Mouse (Mus musculus): Measurements from ENCODE around the gene Dgkd. TPM values are rescaled to one million over a fixed set of nuclear protein-coding genes. Genes with fewer than 3 reads are reported as not detected.

Gene Dgkd
- total and polyA plus RNA-seq, 3 experiments, result 29.5 to 135 (median 39.5) TPM

DNA sequence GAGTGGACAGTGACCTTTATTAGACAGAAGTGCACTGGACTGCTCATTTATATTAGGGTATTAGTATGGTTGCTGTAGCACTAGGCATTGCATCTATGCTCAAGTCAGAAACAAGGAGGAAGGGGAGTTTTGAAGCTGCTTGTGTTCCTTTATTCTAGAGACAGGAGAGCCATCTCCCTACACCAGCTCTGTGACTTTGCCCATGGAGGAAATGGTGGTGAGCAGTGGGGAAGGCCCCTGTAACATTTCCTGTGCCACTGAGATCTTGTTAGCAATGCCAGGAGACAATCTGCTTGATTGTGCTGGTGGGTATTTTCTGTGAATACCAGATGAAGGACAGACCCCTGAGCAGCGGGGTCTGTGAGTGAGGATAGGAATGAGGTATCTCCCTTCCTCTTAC, 23.0 kb downstream of the Dgkd start:
- H3K9ac ChIP-seq (ENCODE audit: control insufficient read depth, low read depth, low read length, poor library complexity, severe bottlenecking), result no peak overlapping the region
- DNase-seq (ENCODE audit: low read depth, low spot score), result no peak
- H3K27ac ChIP-seq (ENCODE audit: control insufficient read depth, low read depth, low read length), result no peak overlapping the region
- no peaks in the 10 kb centered on the region for H3K9me3 ChIP-seq (replicated peaks; ENCODE audit: insufficient read depth, low read length)
- H3K36me3 ChIP-seq (ENCODE audit: control insufficient read depth in 1 of 2, insufficient read depth in 2 of 2, low read length in 2 of 2), result peaks cover 0 to 37% of the 10 kb centered on the region in 2 experiments
- peaks cover 54% of the 10 kb centered on the region for H3K79me2 ChIP-seq (ENCODE audit: control insufficient read depth, insufficient read depth, low read length, poor library complexity)
- H3K4me3 ChIP-seq (ENCODE audit: control insufficient read depth in 1 of 2, insufficient read depth in 1 of 2, low read depth in 2 of 2, low read length in 2 of 2), result no peak overlapping the region
- no peak for TF ChIP-seq HCFC1 (IDR thresholded peaks at IDR 0.05; ENCODE audit: low read depth, low read length)
- TF ChIP-seq ELF1 (IDR thresholded peaks at IDR 0.05; ENCODE audit: low read depth, low read length), result no peak
- TF ChIP-seq NELFE (IDR thresholded peaks at IDR 0.05; ENCODE audit: low read depth, low read length), result no peak
- no peak for TF ChIP-seq POLR2AphosphoS5 (IDR thresholded peaks at IDR 0.05; ENCODE audit: borderline replicate concordance, low read depth, low read length)
- TF ChIP-seq MYC (IDR thresholded peaks at IDR 0.05; ENCODE audit: low read depth, low read length), result no peak
- TF ChIP-seq MAFK (IDR thresholded peaks at IDR 0.05; ENCODE audit: borderline replicate concordance, low read depth, low read length), result no peak
- TF ChIP-seq SIN3A (IDR thresholded peaks at IDR 0.05; ENCODE audit: low read length), result no peak
- no peak for TF ChIP-seq MYB (IDR thresholded peaks at IDR 0.05; ENCODE audit: low read depth, low read length)
- TF ChIP-seq ZMIZ1 (IDR thresholded peaks at IDR 0.05; ENCODE audit: low read depth, low read length), result no peak
- no peak for TF ChIP-seq MXI1 (IDR thresholded peaks at IDR 0.05; ENCODE audit: low read depth, low read length)
- no peak for TF ChIP-seq CHD2 (IDR thresholded peaks at IDR 0.05; ENCODE audit: low read length)
- no peak for TF ChIP-seq EP300 (IDR thresholded peaks at IDR 0.05; ENCODE audit: low read depth in 1 of 2, low read length in 2 of 2)
- TF ChIP-seq GABPA (IDR thresholded peaks at IDR 0.05; ENCODE audit: low read depth, low read length), result no peak
- no peak for TF ChIP-seq UBTF (IDR thresholded peaks at IDR 0.05; ENCODE audit: borderline replicate concordance, insufficient read depth, low read depth, low read length)
- no peak for TF ChIP-seq CTCF (IDR thresholded peaks at IDR 0.05 in 2 of 3, conservative IDR thresholded peaks at IDR 0.05 in 1 of 3; ENCODE audit: control insufficient read depth in 1 of 3, insufficient read depth in 1 of 3, low read depth in 2 of 3, low read length in 3 of 3, poor library complexity in 1 of 3, severe bottlenecking in 1 of 3)
- TF ChIP-seq ZKSCAN1 (IDR thresholded peaks at IDR 0.05; ENCODE audit: low read depth, low read length), result no peak
- TF ChIP-seq ZNF384 (IDR thresholded peaks at IDR 0.05; ENCODE audit: low read depth, low read length), result no peak
- TF ChIP-seq ZC3H11A (IDR thresholded peaks at IDR 0.05; ENCODE audit: low read depth, low read length), result no peak
- TF ChIP-seq TBP (IDR thresholded peaks at IDR 0.05; ENCODE audit: low read depth, low read length), result no peak
- TF ChIP-seq MAZ (IDR thresholded peaks at IDR 0.05; ENCODE audit: low read depth, low read length), result no peak
- peaks cover 17 to 24% of the 10 kb centered on the region in 2 experiments for H3K4me1 ChIP-seq (ENCODE audit: control insufficient read depth in 1 of 2, insufficient read depth in 2 of 2, low read length in 2 of 2)
- H3K27me3 ChIP-seq (ENCODE audit: control insufficient read depth in 1 of 2, insufficient read depth in 2 of 2, low read length in 2 of 2), result no peaks in the 10 kb centered on the region

DNA sequence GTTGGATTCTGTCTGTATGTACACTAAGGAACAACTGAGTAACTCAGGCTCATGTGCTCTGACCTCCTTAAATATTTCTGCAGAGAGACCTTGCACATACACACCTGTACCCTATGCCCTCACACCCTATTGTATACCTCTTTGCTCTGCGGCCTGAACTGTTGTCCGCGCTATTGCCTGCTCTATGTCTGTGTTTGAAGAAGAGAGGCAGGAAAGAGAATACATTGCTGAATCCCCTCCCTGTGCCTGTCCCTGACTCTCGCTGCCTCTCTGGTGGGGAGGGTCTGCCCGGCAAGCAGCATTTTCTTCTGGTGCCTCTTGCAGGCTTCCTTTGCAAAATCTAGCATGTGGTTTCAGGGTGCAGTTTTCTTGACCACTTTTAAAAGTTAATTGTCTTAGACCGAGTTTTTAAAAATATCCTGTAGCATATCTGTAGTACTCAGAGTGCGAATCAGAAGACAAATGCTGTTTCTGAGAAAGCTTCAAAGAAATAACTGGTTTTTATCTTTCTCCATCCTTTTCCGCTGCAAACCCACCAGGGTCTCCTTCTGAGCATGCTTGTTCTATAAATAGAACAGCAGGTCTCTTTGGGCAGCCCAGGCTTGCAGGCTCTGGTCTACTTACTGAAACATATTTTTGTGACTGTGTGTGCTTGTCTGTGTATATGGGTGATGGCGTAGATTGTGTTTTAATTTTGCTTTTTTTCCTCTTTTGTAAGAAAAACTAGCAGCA, 24.6 kb downstream of the Dgkd start:
- H3K27me3 ChIP-seq (ENCODE audit: control insufficient read depth in 1 of 2, insufficient read depth in 2 of 2, low read length in 2 of 2), result no peaks in the 10 kb centered on the region
- peak; percentile 32 for DNase-seq (ENCODE audit: low read depth, low spot score)
- H3K79me2 ChIP-seq (ENCODE audit: control insufficient read depth, insufficient read depth, low read length, poor library complexity), result peaks cover 48% of the 10 kb centered on the region
- peak overlapping the region; percentile 64; the same call in 1 of the 2 replicates for H3K27ac ChIP-seq (ENCODE audit: control insufficient read depth, low read depth, low read length)
- no peak overlapping the region for H3K4me3 ChIP-seq (ENCODE audit: control insufficient read depth in 1 of 2, insufficient read depth in 1 of 2, low read depth in 2 of 2, low read length in 2 of 2)
- H3K9me3 ChIP-seq (replicated peaks; ENCODE audit: insufficient read depth, low read length), result no peaks in the 10 kb centered on the region
- H3K4me1 ChIP-seq (ENCODE audit: control insufficient read depth in 1 of 2, insufficient read depth in 2 of 2, low read length in 2 of 2), result peaks cover 16 to 29% of the 10 kb centered on the region in 2 experiments
- H3K36me3 ChIP-seq (ENCODE audit: control insufficient read depth in 1 of 2, insufficient read depth in 2 of 2, low read length in 2 of 2), result peaks cover 6 to 41% of the 10 kb centered on the region in 2 experiments
- H3K9ac ChIP-seq (ENCODE audit: control insufficient read depth, low read depth, low read length, poor library complexity, severe bottlenecking), result no peak overlapping the region
- TF ChIP-seq MYB (IDR thresholded peaks at IDR 0.05; ENCODE audit: low read depth, low read length) (no peak), MAFK (IDR thresholded peaks at IDR 0.05; ENCODE audit: borderline replicate concordance, low read depth, low read length) (no peak), MEF2A (IDR thresholded peaks at IDR 0.05; ENCODE audit: extremely low read depth, insufficient replicate concordance, low read depth, low read length, poor library complexity, severe bottlenecking) (peak; percentile 86), TAL1 (IDR thresholded peaks at IDR 0.05; ENCODE audit: low read length) (peak; percentile 48), POLR2AphosphoS5 (IDR thresholded peaks at IDR 0.05; ENCODE audit: borderline replicate concordance, low read depth, low read length) (no peak), TCF12 (IDR thresholded peaks at IDR 0.05; ENCODE audit: low read depth, low read length) (0 out of 2 replicates have a peak, but pooled peaks have one; percentile 56), ZC3H11A (IDR thresholded peaks at IDR 0.05; ENCODE audit: low read depth, low read length) (no peak), NRF1 (IDR thresholded peaks at IDR 0.05; ENCODE audit: insufficient read depth, low read depth, low read length, poor library complexity, severe bottlenecking) (no peak), EP300 (IDR thresholded peaks at IDR 0.05; ENCODE audit: low read depth in 1 of 2, low read length in 2 of 2) (peak in 1 of 2 experiments; percentile 35; a peak in 1 of 4 replicates), TBP (IDR thresholded peaks at IDR 0.05; ENCODE audit: low read depth, low read length) (no peak), MXI1 (IDR thresholded peaks at IDR 0.05; ENCODE audit: low read depth, low read length) (no peak), GATA1 (IDR thresholded peaks at IDR 0.05; ENCODE audit: low read depth, low read length) (peak; percentile 33; the same call in 1 of the 2 replicates), SMC3 (IDR thresholded peaks at IDR 0.05; ENCODE audit: low read depth, low read length) (no peak), MAX (IDR thresholded peaks at IDR 0.05; ENCODE audit: low read length) (no peak), NELFE (IDR thresholded peaks at IDR 0.05; ENCODE audit: low read depth, low read length) (no peak), ZKSCAN1 (IDR thresholded peaks at IDR 0.05; ENCODE audit: low read depth, low read length) (no peak), HCFC1 (IDR thresholded peaks at IDR 0.05; ENCODE audit: low read depth, low read length) (no peak), ZNF384 (IDR thresholded peaks at IDR 0.05; ENCODE audit: low read depth, low read length) (no peak), USF1 (IDR thresholded peaks at IDR 0.05; ENCODE audit: low read depth, low read length) (no peak)

All from MEL (cell line).